Mouse (Mus musculus): ENCODE measurements around the gene Ifit1bl1. TPM values are rescaled to one million over a fixed set of nuclear protein-coding genes. Genes with fewer than 3 reads are reported as not detected.

Gene Ifit1bl1
- total and polyA plus RNA-seq, 2 experiments from 2014 or later: 1.3 to 1.5 TPM

DNA sequence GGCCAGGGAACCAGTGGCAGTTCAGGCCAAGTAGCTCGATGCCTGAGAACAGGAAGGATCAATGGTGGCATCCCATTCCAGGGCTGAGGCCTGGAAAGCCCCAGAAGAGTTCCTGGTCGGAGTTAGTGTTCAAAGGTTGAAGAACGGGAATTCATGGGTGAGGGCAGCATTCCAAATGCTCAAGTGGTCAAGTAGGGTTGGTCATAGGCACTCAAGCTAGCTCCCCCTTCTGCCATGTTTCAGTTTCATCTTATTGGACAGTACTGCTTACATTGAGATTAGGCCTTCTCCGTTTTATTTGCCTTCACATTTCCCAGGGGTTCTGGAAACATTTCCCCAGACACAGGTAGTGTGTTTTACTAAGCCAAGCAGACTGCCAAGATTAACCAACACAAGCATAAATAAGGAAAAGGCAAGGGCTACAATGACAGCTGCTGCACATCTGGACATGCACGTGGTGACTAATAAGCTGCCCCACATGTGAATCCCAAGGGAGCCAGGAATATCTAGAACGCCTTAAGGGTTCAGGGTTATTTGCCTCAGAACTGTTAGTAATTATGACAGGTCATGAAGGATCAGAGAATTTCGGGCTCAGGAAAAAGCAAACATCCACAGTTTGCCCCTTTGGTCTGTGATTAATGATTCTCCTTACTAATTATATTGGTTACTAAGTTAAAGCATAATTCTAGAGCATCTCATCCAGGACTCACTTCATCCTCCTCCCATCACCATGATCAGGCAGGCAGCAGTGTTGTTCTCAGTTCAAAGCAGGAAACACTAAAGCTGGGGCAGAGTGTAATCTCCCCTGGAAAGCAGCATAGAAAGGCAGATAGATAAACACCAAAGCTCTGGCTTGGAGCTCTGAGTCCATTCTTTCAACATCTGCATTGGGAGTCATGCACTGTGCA is 32.5 kb downstream of the Ifit1bl1 start:
- TF ChIP-seq CTCF (IDR thresholded peaks at IDR 0.05; ENCODE audit: low read depth): no peak
- Histone ChIP-seq H3K36me3 (ENCODE audit: insufficient read depth, low read length) (no peaks in the 10 kb centered on the region), H3K4me2 (ENCODE audit: low read depth, low read length) (no peak overlapping the region), H3K27me3 (ENCODE audit: insufficient read depth, low read length) (no peaks in the 10 kb centered on the region), H3K4me1 (ENCODE audit: insufficient read depth, low read length) (no peaks in the 10 kb centered on the region), H3K4me3 (ENCODE audit: low read length) (no peak overlapping the region), H3K27ac (no peak overlapping the region), H3K9me3 (ENCODE audit: low read length) (no peaks in the 10 kb centered on the region), H3K9ac (replicated peaks; ENCODE audit: low read length) (no peak overlapping the region)
- WGBS: 81% methylated on average over 7 of the region's 7 CpGs
- no peak for DNase-seq (ENCODE audit: low spot score)
- no peak for ATAC-seq

DNA sequence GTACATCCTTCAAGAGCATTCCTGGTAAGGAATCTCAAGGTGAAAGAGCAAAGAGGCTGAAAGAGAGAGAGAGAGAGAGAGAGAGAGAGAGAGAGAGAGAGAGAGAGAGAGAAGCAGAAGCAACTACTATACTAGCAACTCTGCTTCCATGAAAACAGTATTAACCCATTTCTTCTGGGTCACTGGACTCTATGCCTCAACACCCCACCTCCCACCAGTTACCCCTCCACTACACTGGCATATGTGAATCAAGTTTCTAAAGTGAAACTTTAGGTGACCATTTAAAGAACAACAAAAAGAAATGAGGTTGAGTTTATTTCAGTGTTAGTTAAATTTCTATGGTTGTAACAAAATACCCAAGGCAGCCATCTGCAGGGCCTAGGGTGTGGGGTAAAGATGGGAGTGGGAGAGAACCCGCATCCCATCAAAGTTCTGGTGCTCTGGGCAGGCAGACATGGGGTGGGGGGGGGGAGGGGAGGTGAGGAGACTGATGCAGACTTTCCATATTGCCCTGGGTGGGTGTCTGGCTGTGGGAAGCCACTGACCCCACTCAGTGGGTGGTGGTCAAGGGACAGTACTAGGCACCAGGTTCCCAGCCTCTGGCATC is 35.5 kb downstream of the Ifit1bl1 start:
- no peak for ATAC-seq
- TF ChIP-seq CTCF (IDR thresholded peaks at IDR 0.05; ENCODE audit: low read depth): no peak

DNA sequence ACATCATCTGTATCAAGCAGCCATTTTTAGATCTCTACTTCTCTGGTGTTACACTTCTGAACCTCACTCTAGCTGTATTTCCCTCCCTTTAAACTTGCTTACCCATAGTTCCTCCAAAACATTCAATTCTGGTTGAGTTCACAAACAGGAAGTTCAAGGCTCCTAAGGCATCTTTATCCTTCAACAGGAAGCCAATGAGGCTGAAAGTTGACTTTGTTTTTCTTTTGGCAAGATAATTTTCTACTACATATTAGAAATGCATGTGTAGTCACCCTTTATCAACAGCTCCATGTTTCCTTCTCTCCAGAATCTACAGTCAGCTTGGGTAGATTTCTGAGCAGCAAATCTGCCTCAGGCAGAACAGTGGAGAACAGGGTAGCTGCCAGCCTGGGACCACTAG is 39.2 kb downstream of the Ifit1bl1 start:
- Histone ChIP-seq H3K27me3 (ENCODE audit: insufficient read depth, low read length) (no peaks in the 10 kb centered on the region), H3K4me1 (ENCODE audit: insufficient read depth, low read length) (no peaks in the 10 kb centered on the region), H3K9me3 (ENCODE audit: low read length) (no peaks in the 10 kb centered on the region), H3K9ac (replicated peaks; ENCODE audit: low read length) (no peak overlapping the region), H3K27ac (no peak overlapping the region), H3K4me3 (ENCODE audit: low read length) (no peak overlapping the region), H3K4me2 (ENCODE audit: low read depth, low read length) (no peak overlapping the region), H3K36me3 (ENCODE audit: insufficient read depth, low read length) (no peaks in the 10 kb centered on the region)
- no peak for DNase-seq (ENCODE audit: low spot score)
- TF ChIP-seq CTCF (IDR thresholded peaks at IDR 0.05; ENCODE audit: low read depth): no peak
- no peak for ATAC-seq

More for the DNA sequence above, 35.5 kb downstream of the Ifit1bl1 start:
- H3K4me1 ChIP-seq (ENCODE audit: insufficient read depth, low read length): no peaks in the 10 kb centered on the region
- WGBS: 71% methylated on average over 1 of the region's 1 CpGs
- no peaks in the 10 kb centered on the region for H3K36me3 ChIP-seq (ENCODE audit: insufficient read depth, low read length)
- no peak overlapping the region for H3K9ac ChIP-seq (replicated peaks; ENCODE audit: low read length)
- no peaks in the 10 kb centered on the region for H3K27me3 ChIP-seq (ENCODE audit: insufficient read depth, low read length)
- no peak overlapping the region for H3K4me3 ChIP-seq (ENCODE audit: low read length)
- no peaks in the 10 kb centered on the region for H3K9me3 ChIP-seq (ENCODE audit: low read length)
- DNase-seq (ENCODE audit: low spot score): no peak
- no peak overlapping the region for H3K27ac ChIP-seq
- no peak overlapping the region for H3K4me2 ChIP-seq (ENCODE audit: low read depth, low read length)

DNA sequence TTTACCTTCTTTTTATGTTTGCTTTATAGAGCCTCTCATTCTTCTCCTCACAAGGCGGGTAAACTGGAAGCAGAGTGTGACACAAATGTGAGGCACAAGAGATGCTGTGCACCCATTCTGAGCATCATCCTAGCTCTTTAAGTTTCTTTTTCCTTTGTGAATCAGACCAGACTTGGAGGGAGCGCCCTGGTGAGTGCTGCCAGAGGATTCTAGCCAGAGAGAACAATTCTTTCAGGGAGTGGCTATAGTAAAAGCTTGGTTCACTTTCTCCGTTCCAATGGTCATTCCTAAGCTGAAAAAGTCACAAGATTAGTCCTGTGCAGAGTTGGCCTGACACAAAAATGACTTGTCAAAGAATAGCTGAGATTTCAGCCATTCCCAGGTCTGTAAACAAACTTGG is 45.1 kb downstream of the Ifit1bl1 start:
- H3K4me3 ChIP-seq (ENCODE audit: low read length): no peak overlapping the region
- no peak overlapping the region for H3K9ac ChIP-seq (replicated peaks; ENCODE audit: low read length)
- no peaks in the 10 kb centered on the region for H3K36me3 ChIP-seq (ENCODE audit: insufficient read depth, low read length)
- no peaks in the 10 kb centered on the region for H3K4me1 ChIP-seq (ENCODE audit: insufficient read depth, low read length)
- H3K9me3 ChIP-seq (ENCODE audit: low read length): no peaks in the 10 kb centered on the region
- no peak for ATAC-seq
- H3K27me3 ChIP-seq (ENCODE audit: insufficient read depth, low read length): no peaks in the 10 kb centered on the region
- WGBS: 77% methylated on average over 3 of the region's 3 CpGs
- H3K4me2 ChIP-seq (ENCODE audit: low read depth, low read length): no peak overlapping the region
- no peak for TF ChIP-seq CTCF (IDR thresholded peaks at IDR 0.05; ENCODE audit: low read depth)
- DNase-seq (ENCODE audit: low spot score): no peak
- H3K27ac ChIP-seq: no peak overlapping the region

DNA sequence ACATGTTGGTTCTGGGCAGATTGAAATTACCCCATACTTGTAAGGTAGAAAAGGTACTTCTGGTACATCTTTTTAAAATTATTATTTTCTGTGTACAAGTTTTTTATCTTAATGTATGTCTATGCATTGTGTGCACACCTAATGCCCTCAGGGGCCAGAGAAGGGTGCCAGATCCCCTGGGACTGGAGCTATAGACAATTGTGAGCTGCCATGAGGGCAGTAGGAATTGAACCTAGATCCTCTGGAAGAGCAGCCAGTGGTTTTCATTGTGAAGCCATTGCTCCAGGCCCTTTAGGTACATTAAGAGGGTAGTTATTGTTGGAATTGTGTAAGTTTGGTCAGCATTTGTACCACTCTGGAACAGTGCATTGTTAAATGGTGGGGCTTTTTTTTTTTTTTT is 47.7 kb downstream of the Ifit1bl1 start:
- no peak for DNase-seq (ENCODE audit: low spot score)
- Histone ChIP-seq H3K9ac (replicated peaks; ENCODE audit: low read length) (no peak overlapping the region), H3K36me3 (ENCODE audit: insufficient read depth, low read length) (no peaks in the 10 kb centered on the region), H3K27me3 (ENCODE audit: insufficient read depth, low read length) (no peaks in the 10 kb centered on the region), H3K4me2 (ENCODE audit: low read depth, low read length) (no peak overlapping the region), H3K27ac (no peak overlapping the region), H3K4me1 (ENCODE audit: insufficient read depth, low read length) (no peaks in the 10 kb centered on the region), H3K4me3 (ENCODE audit: low read length) (no peak overlapping the region), H3K9me3 (ENCODE audit: low read length) (no peaks in the 10 kb centered on the region)
- TF ChIP-seq CTCF (IDR thresholded peaks at IDR 0.05; ENCODE audit: low read depth): no peak
- ATAC-seq: no peak

DNA sequence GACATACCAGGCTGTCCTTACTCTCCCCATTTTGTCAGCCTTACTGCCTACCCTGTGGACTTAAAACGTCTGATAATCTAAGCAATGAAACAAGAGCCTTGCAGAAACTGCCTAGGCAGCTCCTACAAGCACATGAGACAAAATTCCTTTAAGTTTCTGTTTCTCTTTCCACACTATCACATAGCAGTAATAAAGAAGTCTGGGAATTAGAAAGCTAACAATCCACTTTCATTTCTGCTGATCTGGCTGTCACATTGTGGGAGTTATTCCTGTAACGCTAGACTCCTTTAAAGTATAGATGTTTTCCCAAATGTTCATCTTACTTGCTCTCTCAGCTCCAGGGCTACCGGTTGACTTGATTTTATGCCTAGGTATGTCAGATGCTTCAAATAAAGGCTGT is 48.2 kb downstream of the Ifit1bl1 start:
- 75% methylated on average over 3 of the region's 3 CpGs for WGBS
- DNase-seq (ENCODE audit: low spot score): no peak
- Histone ChIP-seq H3K9me3 (ENCODE audit: low read length) (no peaks in the 10 kb centered on the region), H3K9ac (replicated peaks; ENCODE audit: low read length) (no peak overlapping the region), H3K4me1 (ENCODE audit: insufficient read depth, low read length) (no peaks in the 10 kb centered on the region), H3K4me2 (ENCODE audit: low read depth, low read length) (0 out of 2 replicates have a peak overlapping the region, but pooled peaks have one; percentile 11), H3K4me3 (ENCODE audit: low read length) (no peak overlapping the region), H3K27me3 (ENCODE audit: insufficient read depth, low read length) (no peaks in the 10 kb centered on the region), H3K27ac (no peak overlapping the region), H3K36me3 (ENCODE audit: insufficient read depth, low read length) (no peaks in the 10 kb centered on the region)
- ATAC-seq: no peak
- TF ChIP-seq CTCF (IDR thresholded peaks at IDR 0.05; ENCODE audit: low read depth): no peak

DNA sequence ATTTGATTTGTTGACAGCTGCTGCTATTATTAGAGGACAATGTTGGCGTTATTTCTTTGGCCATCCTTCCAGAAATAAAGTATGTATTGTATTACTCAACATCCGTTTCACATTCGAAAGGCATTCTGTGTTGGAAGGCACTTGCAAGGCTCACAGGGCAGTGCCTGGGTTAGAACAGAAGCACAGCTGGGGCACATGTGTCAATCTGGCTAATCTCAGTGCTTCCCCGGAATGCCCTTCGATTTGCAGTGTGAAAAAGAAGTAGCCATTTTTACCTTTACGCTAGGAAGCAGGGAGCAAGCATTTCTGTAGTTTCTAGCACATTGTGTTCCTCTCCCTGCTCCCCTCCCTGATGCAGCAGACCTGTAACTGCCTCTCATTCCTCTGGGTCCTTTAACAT is 48.7 kb downstream of the Ifit1bl1 start:
- WGBS: 63% methylated on average over 6 of the region's 6 CpGs
- 0 out of 2 replicates have a peak overlapping the region, but pooled peaks have one; percentile 11 for H3K4me2 ChIP-seq (ENCODE audit: low read depth, low read length)
- DNase-seq (ENCODE audit: low spot score) (no peak), ATAC-seq (no peak)
- no peak for TF ChIP-seq CTCF (IDR thresholded peaks at IDR 0.05; ENCODE audit: low read depth)
- H3K4me1 ChIP-seq (ENCODE audit: insufficient read depth, low read length): no peaks in the 10 kb centered on the region
- H3K9ac ChIP-seq (replicated peaks; ENCODE audit: low read length): no peak overlapping the region
- H3K36me3 ChIP-seq (ENCODE audit: insufficient read depth, low read length): no peaks in the 10 kb centered on the region
- no peak overlapping the region for H3K4me3 ChIP-seq (ENCODE audit: low read length)
- no peaks in the 10 kb centered on the region for H3K27me3 ChIP-seq (ENCODE audit: insufficient read depth, low read length)
- H3K9me3 ChIP-seq (ENCODE audit: low read length): no peaks in the 10 kb centered on the region
- no peak overlapping the region for H3K27ac ChIP-seq
